In the genomic region with DNA sequence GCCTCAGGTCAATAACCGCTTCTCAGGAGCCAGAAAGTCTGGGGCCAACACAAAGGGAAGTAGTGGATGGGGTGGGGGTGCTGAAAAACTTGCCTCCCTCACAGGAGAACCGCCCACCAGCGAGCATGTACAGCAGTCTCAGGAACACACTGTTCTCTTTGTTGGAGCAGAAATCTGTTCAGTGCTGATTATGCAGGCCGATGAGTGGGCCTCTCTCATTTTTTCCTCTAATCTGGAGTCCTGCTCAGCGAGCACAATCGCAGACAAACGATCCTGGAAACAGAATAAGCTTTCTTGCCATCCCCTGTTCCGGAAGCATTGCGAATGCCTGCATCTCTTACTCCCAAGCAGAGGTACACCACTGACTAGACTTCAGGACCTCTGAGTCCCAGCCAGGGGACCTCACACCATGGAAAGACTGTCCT, we compare ENCODE assay signal across 8 mouse cellular contexts.
DNase-seq lines count a peak whose midpoint lies in the region; ATAC-seq and TF ChIP-seq lines count a peak whose summit lies in the region.

No protein-coding gene starts in this region.

- H3K9ac ChIP-seq in neural tube, embryonic 14.5 days (replicated peaks; ENCODE audit: low read depth, low read length), result no peak overlapping the region

- no peaks in the 10 kb centered on the region for H3K27me3 ChIP-seq in embryonic facial prominence, embryonic 10.5 days (replicated peaks; ENCODE audit: low read depth, poor library complexity, severe bottlenecking)
- H3K27me3 ChIP-seq in hindbrain, embryonic 10.5 days (ENCODE audit: insufficient read depth, poor library complexity, severe bottlenecking), result no peaks in the 10 kb centered on the region
- H3K27me3 ChIP-seq in neural tube, embryonic 14.5 days (ENCODE audit: control insufficient read depth, insufficient read depth, low read length), result no peaks in the 10 kb centered on the region
- no peaks in the 10 kb centered on the region for H3K27me3 ChIP-seq in thymus, adult 2 months (ENCODE audit: control insufficient read depth, insufficient read depth, low read length)

- H3K9me3 ChIP-seq in embryonic facial prominence, embryonic 10.5 days, result 0 out of 2 replicates have a peak, but pooled peaks cover 3% of the 10 kb centered on the region
- H3K9me3 ChIP-seq in hindbrain, embryonic 10.5 days, result no peaks in the 10 kb centered on the region
- H3K9me3 ChIP-seq in neural tube, embryonic 14.5 days (ENCODE audit: control insufficient read depth, low read length), result no peaks in the 10 kb centered on the region

- 27% methylated on average over 9 of the region's 9 CpGs for WGBS in embryonic facial prominence, embryonic 10.5 days
- 40% methylated on average over 9 of the region's 9 CpGs for WGBS in hindbrain, embryonic 10.5 days
- 20% methylated on average over 9 of the region's 9 CpGs for WGBS in neural tube, embryonic 14.5 days
- 42% methylated on average over 9 of the region's 9 CpGs for WGBS in thymus, adult 2 months

- intact Hi-C loops in left cerebral cortex, postnatal 36 days (cut with DNase I), result no loop called here

- DNase-seq in ZHBTc4 (ENCODE audit: low read depth, low spot score), result peak; percentile 10
- DNase-seq in embryonic facial prominence, embryonic 10.5 days (ENCODE audit: low spot score), result peak; percentile 69
- DNase-seq in hindbrain, embryonic 10.5 days (ENCODE audit: low spot score), result peak; percentile 50
- peak; percentile 81 to 88 for DNase-seq in left cerebral cortex, postnatal 36 days (ENCODE audit: low spot score in 2 of 2)
- DNase-seq in spleen, postnatal 36 days (ENCODE audit: low spot score in 2 of 2), result no peak
- no peak for DNase-seq in thymus, adult 2 months

- H3K27ac ChIP-seq in embryonic facial prominence, embryonic 10.5 days (replicated peaks), result peak overlapping the region; percentile 82
- H3K27ac ChIP-seq in hindbrain, embryonic 10.5 days, result peak overlapping the region; percentile 86
- H3K27ac ChIP-seq in neural tube, embryonic 14.5 days (ENCODE audit: low read depth, low read length), result peak overlapping the region; percentile 55; the same call in 1 of the 2 replicates
- H3K27ac ChIP-seq in thymus, adult 2 months (ENCODE audit: control insufficient read depth, insufficient read depth, low read length), result no peak overlapping the region

- H3K4me2 ChIP-seq in neural tube, embryonic 14.5 days (ENCODE audit: low read depth, low read length), result no peak overlapping the region

- 0 out of 2 replicates have a peak, but pooled peaks cover 3% of the 10 kb centered on the region for H3K36me3 ChIP-seq in embryonic facial prominence, embryonic 10.5 days (replicated peaks)
- peaks cover 4% of the 10 kb centered on the region; the same call in 1 of the 2 replicates for H3K36me3 ChIP-seq in hindbrain, embryonic 10.5 days
- no peaks in the 10 kb centered on the region for H3K36me3 ChIP-seq in neural tube, embryonic 14.5 days (ENCODE audit: control insufficient read depth, insufficient read depth, low read length)
- H3K36me3 ChIP-seq in thymus, adult 2 months (ENCODE audit: control insufficient read depth, insufficient read depth, low read length), result no peaks in the 10 kb centered on the region

- H3K4me3 ChIP-seq in embryonic facial prominence, embryonic 10.5 days, result no peak overlapping the region
- H3K4me3 ChIP-seq in hindbrain, embryonic 10.5 days, result no peak overlapping the region
- no peak overlapping the region for H3K4me3 ChIP-seq in neural tube, embryonic 14.5 days (ENCODE audit: low read depth, low read length)
- no peak overlapping the region for H3K4me3 ChIP-seq in thymus, adult 2 months (ENCODE audit: control insufficient read depth, insufficient read depth, low read length)

- no peak for TF ChIP-seq CTCF in thymus, adult 2 months (IDR thresholded peaks at IDR 0.05; ENCODE audit: borderline replicate concordance, control insufficient read depth, extremely low read depth, insufficient read depth, low read length, poor library complexity)

- peak; percentile 51; the same call in 1 of the 2 replicates for ATAC-seq in neural tube, embryonic 14.5 days (ENCODE audit: low read depth)
- ATAC-seq in erythroid progenitor cell, adult 5-6 weeks (replicated peaks; ENCODE audit: low FRiP score, poor library complexity, severe bottlenecking), result no peak

- no peak for TF ChIP-seq POLR2A in thymus, adult 2 months (IDR thresholded peaks at IDR 0.05; ENCODE audit: control insufficient read depth, extremely low read depth, insufficient read depth, low read length, poor library complexity)

- H3K4me1 ChIP-seq in embryonic facial prominence, embryonic 10.5 days, result peaks cover 42% of the 10 kb centered on the region
- peaks cover 49% of the 10 kb centered on the region for H3K4me1 ChIP-seq in hindbrain, embryonic 10.5 days (replicated peaks)
- peaks cover 14% of the 10 kb centered on the region; the same call in 1 of the 2 replicates for H3K4me1 ChIP-seq in neural tube, embryonic 14.5 days (ENCODE audit: control insufficient read depth, insufficient read depth, low read length)
- no peaks in the 10 kb centered on the region for H3K4me1 ChIP-seq in thymus, adult 2 months (replicated peaks; ENCODE audit: control insufficient read depth, insufficient read depth, low read length)

Comparison
In these comparisons a context has a peak if more than half of its experiments do, and no peak if none do; other contexts are left out.
1. DNase-seq: peak in ZHBTc4 (single experiment), embryonic facial prominence, embryonic 10.5 days (single experiment), hindbrain, embryonic 10.5 days (single experiment) and left cerebral cortex, postnatal 36 days (2 of 2); none in spleen, postnatal 36 days (0 of 2) and thymus, adult 2 months (single experiment).